Mouse (Mus musculus): ENCODE data around the gene Tubb2b. TPM values are rescaled to one million over a fixed set of nuclear protein-coding genes. Genes with fewer than 3 reads are reported as not detected.
A peak's percentile ranks its signal among the peaks of the same experiment; 100 is the strongest.

The Tubb2b gene
- polyA plus RNA-seq, 1 experiment from 2014 or later, result 22.1 TPM

DNA sequence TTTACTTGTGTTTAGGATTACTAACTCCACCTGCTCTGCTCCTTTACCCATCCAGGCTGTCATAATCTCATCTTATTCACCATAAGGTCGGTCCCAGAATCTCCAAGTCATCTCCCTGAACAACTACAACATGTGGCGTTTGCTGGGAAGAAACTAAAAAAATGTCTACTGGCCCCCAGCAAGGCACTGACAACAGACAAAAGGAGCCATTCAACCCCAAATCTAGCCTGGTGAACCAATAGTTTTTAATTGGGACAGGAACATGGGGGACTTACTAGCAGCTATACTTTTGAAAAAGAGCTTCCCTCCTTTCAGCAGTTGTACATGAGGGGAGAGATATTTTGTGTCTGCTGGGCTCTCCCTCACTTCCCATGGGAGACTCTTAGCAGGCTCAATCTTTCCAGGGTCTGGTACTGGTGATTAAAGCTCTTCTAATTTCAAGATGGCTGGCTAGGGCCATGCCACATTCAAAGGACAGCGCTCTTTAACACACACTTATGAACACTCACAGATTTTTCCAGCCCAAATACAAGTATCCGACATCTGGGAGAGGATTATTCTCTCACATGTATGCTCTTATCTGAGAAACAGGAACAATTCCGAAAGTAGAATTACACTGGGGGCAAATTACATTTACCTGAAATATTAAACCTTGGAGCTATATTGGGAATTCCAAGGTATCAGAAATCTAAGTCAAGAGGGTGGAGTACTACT is 19.4 kb upstream of the Tubb2b start:
- H3K4me2 ChIP-seq (ENCODE audit: low read depth, severe bottlenecking), result peak overlapping the region; percentile 67
- H3K36me3 ChIP-seq (ENCODE audit: control insufficient read depth, insufficient read depth, low read length), result no peaks in the 10 kb centered on the region
- peak overlapping the region; percentile 35 for H3K4me3 ChIP-seq (ENCODE audit: low read depth, low read length)
- 61% methylated on average over 5 of the region's 5 CpGs for WGBS
- ATAC-seq (ENCODE audit: insufficient number of reproducible peaks, low FRiP score, low TSS enrichment, low read depth), result no peak
- H3K9ac ChIP-seq (ENCODE audit: low read length), result peak overlapping the region; percentile 61
- H3K27me3 ChIP-seq (ENCODE audit: control insufficient read depth, insufficient read depth, low read length), result no peaks in the 10 kb centered on the region
- no peak for DNase-seq (ENCODE audit: low spot score)
- H3K27ac ChIP-seq (replicated peaks; ENCODE audit: low read depth, low read length), result no peak overlapping the region
- peaks cover 3% of the 10 kb centered on the region for H3K4me1 ChIP-seq (ENCODE audit: control insufficient read depth, insufficient read depth, low read length)
- H3K9me3 ChIP-seq (ENCODE audit: control insufficient read depth, low read length), result no peaks in the 10 kb centered on the region

DNA sequence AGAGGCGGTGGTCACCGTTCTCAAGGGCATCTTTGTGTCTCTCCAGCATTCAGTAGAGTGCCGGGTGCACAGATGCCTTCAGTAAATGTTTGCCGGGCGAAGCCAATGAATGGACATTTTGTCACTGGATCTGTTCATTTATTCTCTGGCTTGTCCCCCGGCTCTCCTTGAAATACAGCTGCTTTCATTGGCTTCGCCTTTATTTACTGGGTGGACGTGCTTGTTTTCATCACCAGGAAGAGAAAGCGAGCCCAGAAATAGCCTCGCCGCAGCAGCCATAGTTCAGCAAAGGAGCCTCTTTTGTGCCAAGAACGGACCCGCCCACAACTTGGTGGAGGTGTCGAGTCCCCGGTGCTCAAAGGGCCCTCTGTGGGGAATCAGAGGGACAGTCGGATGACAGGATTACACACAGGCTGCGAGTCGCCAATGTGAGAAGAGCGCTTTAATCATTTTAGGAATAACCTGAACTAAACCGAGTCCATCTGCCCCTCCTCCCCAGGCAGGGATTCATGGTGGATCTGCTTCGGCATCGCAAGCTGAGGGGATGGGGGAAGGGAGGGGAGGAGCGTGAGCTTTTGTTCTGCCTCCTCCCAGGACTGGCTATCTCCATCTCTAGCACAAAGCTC is 18.6 kb upstream of the Tubb2b start:
- Histone ChIP-seq H3K36me3 (ENCODE audit: control insufficient read depth, insufficient read depth, low read length) (no peaks in the 10 kb centered on the region), H3K4me1 (ENCODE audit: control insufficient read depth, insufficient read depth, low read length) (peaks cover 3% of the 10 kb centered on the region), H3K27me3 (ENCODE audit: control insufficient read depth, insufficient read depth, low read length) (no peaks in the 10 kb centered on the region), H3K4me3 (ENCODE audit: low read depth, low read length) (peak overlapping the region; percentile 35), H3K4me2 (ENCODE audit: low read depth, severe bottlenecking) (peak overlapping the region; percentile 67), H3K9me3 (ENCODE audit: control insufficient read depth, low read length) (no peaks in the 10 kb centered on the region), H3K27ac (replicated peaks; ENCODE audit: low read depth, low read length) (0 out of 2 replicates have a peak overlapping the region, but pooled peaks have one; percentile 30), H3K9ac (ENCODE audit: low read length) (peak overlapping the region; percentile 61)
- DNase-seq (ENCODE audit: low spot score), result peak; percentile 75
- peak; percentile 59 for ATAC-seq (ENCODE audit: insufficient number of reproducible peaks, low FRiP score, low TSS enrichment, low read depth)
- 6% methylated on average over 23 of the region's 23 CpGs for WGBS

DNA sequence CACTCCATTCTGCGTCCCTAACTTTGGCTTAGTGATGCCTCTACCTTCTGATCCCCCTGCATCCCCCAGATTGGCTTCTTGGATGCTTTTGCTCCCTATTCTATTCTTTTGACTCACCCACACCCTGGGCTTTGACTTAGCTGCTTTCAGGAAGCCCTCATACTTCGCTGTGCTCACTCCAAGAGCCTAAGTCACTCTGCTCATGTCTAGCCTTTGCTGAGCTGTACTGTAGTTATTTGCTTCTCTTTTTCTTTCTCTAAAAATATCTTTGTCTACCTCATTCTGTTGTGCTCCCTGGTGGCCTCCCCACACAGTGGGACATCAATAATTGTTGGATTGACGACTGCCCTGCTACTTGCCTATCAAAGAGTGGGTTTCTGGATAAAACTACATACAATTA is 17.9 kb upstream of the Tubb2b start:
- no peaks in the 10 kb centered on the region for H3K36me3 ChIP-seq (ENCODE audit: control insufficient read depth, insufficient read depth, low read length)
- H3K4me1 ChIP-seq (ENCODE audit: control insufficient read depth, insufficient read depth, low read length), result peaks cover 3% of the 10 kb centered on the region
- DNase-seq (ENCODE audit: low spot score), result no peak
- H3K27ac ChIP-seq (replicated peaks; ENCODE audit: low read depth, low read length), result no peak overlapping the region
- H3K4me3 ChIP-seq (ENCODE audit: low read depth, low read length), result no peak overlapping the region
- no peaks in the 10 kb centered on the region for H3K27me3 ChIP-seq (ENCODE audit: control insufficient read depth, insufficient read depth, low read length)
- H3K9ac ChIP-seq (ENCODE audit: low read length), result no peak overlapping the region
- no peak for ATAC-seq (ENCODE audit: insufficient number of reproducible peaks, low FRiP score, low TSS enrichment, low read depth)
- H3K9me3 ChIP-seq (ENCODE audit: control insufficient read depth, low read length), result no peaks in the 10 kb centered on the region
- WGBS, result 89% methylated on average over 3 of the region's 3 CpGs
- H3K4me2 ChIP-seq (ENCODE audit: low read depth, severe bottlenecking), result no peak overlapping the region

DNA sequence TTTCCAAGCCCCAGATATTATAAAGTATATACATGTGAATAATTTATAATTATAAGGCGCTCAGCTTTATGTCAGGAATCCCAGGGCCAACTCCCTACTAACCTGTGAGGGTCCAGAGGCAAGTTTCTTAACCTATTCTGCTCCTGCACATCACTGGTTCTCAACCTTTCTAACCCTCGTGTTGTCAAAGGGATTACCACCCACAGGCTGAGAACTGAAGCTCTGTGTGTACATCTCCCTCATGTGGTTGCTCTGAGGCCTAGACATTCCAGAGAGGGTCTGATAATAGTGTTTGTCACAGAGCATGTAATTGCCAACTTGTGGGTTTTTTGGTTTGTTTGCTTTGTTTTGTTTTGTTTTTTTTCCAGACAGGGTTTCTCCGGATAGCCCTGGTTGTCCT is 16.6 kb upstream of the Tubb2b start:
- Histone ChIP-seq H3K4me3 (ENCODE audit: low read depth, low read length) (no peak overlapping the region), H3K9ac (ENCODE audit: low read length) (no peak overlapping the region), H3K4me2 (ENCODE audit: low read depth, severe bottlenecking) (no peak overlapping the region), H3K36me3 (ENCODE audit: control insufficient read depth, insufficient read depth, low read length) (no peaks in the 10 kb centered on the region), H3K4me1 (ENCODE audit: control insufficient read depth, insufficient read depth, low read length) (peaks cover 3% of the 10 kb centered on the region), H3K9me3 (ENCODE audit: control insufficient read depth, low read length) (no peaks in the 10 kb centered on the region), H3K27me3 (ENCODE audit: control insufficient read depth, insufficient read depth, low read length) (no peaks in the 10 kb centered on the region), H3K27ac (replicated peaks; ENCODE audit: low read depth, low read length) (no peak overlapping the region)
- WGBS, result 70% methylated on average over 3 of the region's 3 CpGs
- no peak for ATAC-seq (ENCODE audit: insufficient number of reproducible peaks, low FRiP score, low TSS enrichment, low read depth)
- DNase-seq (ENCODE audit: low spot score), result no peak

DNA sequence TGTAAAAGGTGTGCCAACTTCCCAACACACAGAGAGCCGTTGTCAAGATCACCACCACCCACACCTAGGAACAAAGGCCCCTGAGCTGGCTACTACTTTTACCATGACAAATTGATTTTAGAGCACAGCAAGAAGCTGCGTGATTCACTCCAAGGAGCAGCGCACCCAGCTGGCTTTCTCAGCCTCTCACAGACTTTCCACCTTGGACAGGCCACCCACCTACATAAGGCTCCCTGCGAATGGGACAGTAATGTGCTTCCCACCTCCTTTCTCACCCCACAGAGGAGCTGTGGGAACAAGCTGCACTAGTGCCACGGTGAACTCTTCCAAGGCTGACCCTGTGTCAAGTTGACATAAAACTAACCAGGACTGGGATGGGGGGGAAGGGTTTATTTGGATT is 13.1 kb upstream of the Tubb2b start:
- Histone ChIP-seq H3K4me1 (ENCODE audit: control insufficient read depth, insufficient read depth, low read length) (no peaks in the 10 kb centered on the region), H3K36me3 (ENCODE audit: control insufficient read depth, insufficient read depth, low read length) (no peaks in the 10 kb centered on the region), H3K4me3 (ENCODE audit: low read depth, low read length) (no peak overlapping the region), H3K27me3 (ENCODE audit: control insufficient read depth, insufficient read depth, low read length) (no peaks in the 10 kb centered on the region), H3K27ac (replicated peaks; ENCODE audit: low read depth, low read length) (no peak overlapping the region), H3K9me3 (ENCODE audit: control insufficient read depth, low read length) (no peaks in the 10 kb centered on the region), H3K4me2 (ENCODE audit: low read depth, severe bottlenecking) (no peak overlapping the region), H3K9ac (ENCODE audit: low read length) (no peak overlapping the region)
- WGBS, result 60% methylated on average over 5 of the region's 5 CpGs
- no peak for ATAC-seq (ENCODE audit: insufficient number of reproducible peaks, low FRiP score, low TSS enrichment, low read depth)
- no peak for DNase-seq (ENCODE audit: low spot score)

DNA sequence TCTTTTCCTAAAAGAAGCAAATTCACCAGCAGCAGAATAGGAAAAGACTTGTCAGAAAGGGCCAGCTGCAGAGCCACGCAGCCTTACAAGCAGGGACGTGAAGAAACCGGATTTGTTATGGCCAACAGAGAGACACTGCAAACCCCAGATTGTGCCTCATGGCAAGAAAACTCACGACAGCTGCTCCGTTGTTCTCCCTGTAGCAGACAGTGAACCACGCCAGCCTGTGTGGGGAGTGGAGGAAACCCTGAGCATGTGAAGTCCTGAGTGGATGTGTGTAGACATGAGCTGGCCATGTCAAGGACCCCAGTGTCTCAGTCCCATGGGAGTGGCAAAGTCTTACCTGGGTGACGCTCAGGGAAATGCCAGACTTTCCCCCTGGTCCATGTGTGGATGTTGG is 6.3 kb upstream of the Tubb2b start:
- DNase-seq (ENCODE audit: low spot score), result no peak
- Histone ChIP-seq H3K27me3 (ENCODE audit: control insufficient read depth, insufficient read depth, low read length) (0 out of 2 replicates have a peak, but pooled peaks cover 6% of the 10 kb centered on the region), H3K4me2 (ENCODE audit: low read depth, severe bottlenecking) (no peak overlapping the region), H3K27ac (replicated peaks; ENCODE audit: low read depth, low read length) (no peak overlapping the region), H3K9me3 (ENCODE audit: control insufficient read depth, low read length) (no peaks in the 10 kb centered on the region), H3K36me3 (ENCODE audit: control insufficient read depth, insufficient read depth, low read length) (no peaks in the 10 kb centered on the region), H3K9ac (ENCODE audit: low read length) (no peak overlapping the region), H3K4me1 (ENCODE audit: control insufficient read depth, insufficient read depth, low read length) (peaks cover 16% of the 10 kb centered on the region), H3K4me3 (ENCODE audit: low read depth, low read length) (no peak overlapping the region)
- WGBS, result 80% methylated on average over 7 of the region's 7 CpGs
- ATAC-seq (ENCODE audit: insufficient number of reproducible peaks, low FRiP score, low TSS enrichment, low read depth), result no peak

DNA sequence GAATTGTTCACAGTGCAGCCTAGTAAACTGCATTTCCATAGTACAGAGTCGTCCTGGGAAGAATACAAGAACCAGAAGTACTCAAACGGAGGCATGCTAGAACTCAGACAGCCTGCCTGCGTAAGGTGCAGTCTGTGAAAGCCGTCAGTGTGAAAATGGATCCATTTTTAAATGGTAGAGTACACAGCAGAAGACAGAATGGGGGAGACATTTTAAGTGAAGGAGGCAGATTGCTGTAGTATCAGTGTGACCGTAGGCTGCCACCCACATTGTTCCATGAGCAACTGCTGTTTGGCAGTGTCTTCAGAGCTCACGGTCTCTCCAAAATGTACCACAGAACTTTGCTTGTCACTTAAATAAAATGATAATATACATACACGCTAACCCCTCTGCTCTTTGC is 4.0 kb upstream of the Tubb2b start:
- DNase-seq (ENCODE audit: low spot score) (no peak), ATAC-seq (ENCODE audit: insufficient number of reproducible peaks, low FRiP score, low TSS enrichment, low read depth) (no peak)
- H3K27me3 ChIP-seq (ENCODE audit: control insufficient read depth, insufficient read depth, low read length), result 0 out of 2 replicates have a peak, but pooled peaks cover 6% of the 10 kb centered on the region
- no peaks in the 10 kb centered on the region for H3K36me3 ChIP-seq (ENCODE audit: control insufficient read depth, insufficient read depth, low read length)
- no peak overlapping the region for H3K4me2 ChIP-seq (ENCODE audit: low read depth, severe bottlenecking)
- WGBS, result 72% methylated on average over 7 of the region's 7 CpGs
- H3K9ac ChIP-seq (ENCODE audit: low read length), result no peak overlapping the region
- no peak overlapping the region for H3K4me3 ChIP-seq (ENCODE audit: low read depth, low read length)
- H3K4me1 ChIP-seq (ENCODE audit: control insufficient read depth, insufficient read depth, low read length), result peaks cover 22% of the 10 kb centered on the region
- H3K27ac ChIP-seq (replicated peaks; ENCODE audit: low read depth, low read length), result no peak overlapping the region
- H3K9me3 ChIP-seq (ENCODE audit: control insufficient read depth, low read length), result no peaks in the 10 kb centered on the region

DNA sequence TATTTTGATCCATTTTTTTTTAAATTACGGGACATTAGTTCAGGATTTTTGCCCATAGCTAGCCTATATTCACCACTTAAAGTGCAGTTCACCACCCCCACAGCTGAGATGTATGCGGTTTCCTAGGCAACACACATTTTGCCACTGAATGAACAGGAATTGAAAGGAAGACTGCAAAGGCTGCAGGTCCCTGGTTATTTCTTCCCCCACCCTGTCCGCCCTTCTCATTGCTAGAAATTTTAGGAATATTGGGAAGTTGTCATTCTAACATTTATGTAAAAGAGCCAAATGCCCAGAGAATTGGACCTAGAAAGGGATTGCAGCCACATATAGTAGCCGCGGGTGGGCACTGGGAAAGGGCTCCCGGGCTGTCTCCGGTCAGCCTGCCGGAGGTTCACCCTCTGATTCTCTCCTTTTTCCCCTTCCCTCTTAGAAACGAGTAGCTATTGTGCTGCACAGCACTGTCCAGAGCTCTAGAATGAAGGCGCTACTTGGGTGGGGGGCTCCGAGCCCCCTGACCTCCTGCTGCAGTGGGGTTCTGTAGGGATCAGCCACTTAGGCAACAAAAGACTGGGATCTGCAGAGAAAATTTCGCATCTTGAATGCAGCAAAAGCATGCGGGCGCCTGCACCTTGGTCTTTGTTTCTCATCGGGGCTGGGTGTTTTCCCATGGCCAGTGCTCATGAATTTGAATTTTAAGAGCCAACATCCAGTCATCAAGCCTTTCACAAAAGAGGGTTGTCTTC is 3.2 kb upstream of the Tubb2b start:
- Histone ChIP-seq H3K4me2 (ENCODE audit: low read depth, severe bottlenecking) (peak overlapping the region; percentile 66), H3K4me3 (ENCODE audit: low read depth, low read length) (peak overlapping the region; percentile 12; the same call in 1 of the 2 replicates), H3K36me3 (ENCODE audit: control insufficient read depth, insufficient read depth, low read length) (no peaks in the 10 kb centered on the region), H3K4me1 (ENCODE audit: control insufficient read depth, insufficient read depth, low read length) (peaks cover 22% of the 10 kb centered on the region), H3K27ac (replicated peaks; ENCODE audit: low read depth, low read length) (no peak overlapping the region), H3K27me3 (ENCODE audit: control insufficient read depth, insufficient read depth, low read length) (0 out of 2 replicates have a peak, but pooled peaks cover 6% of the 10 kb centered on the region), H3K9ac (ENCODE audit: low read length) (peak overlapping the region; percentile 67), H3K9me3 (ENCODE audit: control insufficient read depth, low read length) (no peaks in the 10 kb centered on the region)
- peak; percentile 53 for DNase-seq (ENCODE audit: low spot score)
- ATAC-seq (ENCODE audit: insufficient number of reproducible peaks, low FRiP score, low TSS enrichment, low read depth), result no peak
- 6% methylated on average over 15 of the region's 15 CpGs for WGBS
